Mouse (Mus musculus) ES-Bruce4 (cell line): ENCODE data around the gene Dscaml1. TPM values are rescaled to one million over a fixed set of nuclear protein-coding genes. Genes with fewer than 3 reads are reported as not detected.
A peak's percentile ranks its signal among the peaks of the same experiment; 100 is the strongest.
"Not testable (repeated sequence)": the region's sequence is repeated elsewhere in the genome, so short reads cannot be mapped to it uniquely, and the experiment has no call there.

ENCODE experiments used
- H3K27ac ChIP-seq: 2 replicates; pipeline ENCODE4 v1.5.1; 2012; ENCODE audit warnings: low read length, inconsistent platforms; ENCODE audit not compliant: insufficient read depth
- H3K27me3 ChIP-seq: 2 replicates; pipeline ENCODE4 v1.6.1; 2012; ENCODE audit warnings: mild to moderate bottlenecking, low read length, inconsistent platforms; ENCODE audit not compliant: control insufficient read depth, poor library complexity, insufficient read depth, severe bottlenecking
- H3K36me3 ChIP-seq: 2 replicates; pipeline ENCODE4 v1.6.1; 2012; ENCODE audit warnings: inconsistent platforms, mild to moderate bottlenecking, low read length, moderate library complexity; ENCODE audit not compliant: control insufficient read depth, poor library complexity, insufficient read depth, severe bottlenecking
- H3K4me1 ChIP-seq: one replicate; pipeline ENCODE4 v1.8.1; 2011; ENCODE audit warnings: low read length; ENCODE audit not compliant: control insufficient read depth, insufficient read depth
- H3K4me3 ChIP-seq: 2 replicates; pipeline ENCODE4 v1.5.1; 2011; ENCODE audit warnings: low read depth, mild to moderate bottlenecking, low read length
- H3K9ac ChIP-seq: 2 replicates; pipeline ENCODE4 v1.6.1; 2012; ENCODE audit warnings: low read depth, mild to moderate bottlenecking, inconsistent platforms; ENCODE audit not compliant: poor library complexity, severe bottlenecking
- H3K9me3 ChIP-seq: replicated peaks from 2 replicates; pipeline ENCODE4 v1.6.1; 2012; ENCODE audit warnings: mild to moderate bottlenecking, low read length, inconsistent platforms; ENCODE audit not compliant: control insufficient read depth, poor library complexity, insufficient read depth, severe bottlenecking
- CTCF ChIP-seq: IDR thresholded peaks from one replicate; pipeline ENCODE4 v1.8.1; 2011; ENCODE audit warnings: low read depth, low read length
- EP300 ChIP-seq: IDR thresholded peaks from 2 replicates; pipeline ENCODE4 v1.6.1; 2011; ENCODE audit warnings: low read depth, low read length; ENCODE audit not compliant: insufficient read depth
- POLR2A ChIP-seq: IDR thresholded peaks from one replicate; pipeline ENCODE4 v1.8.1; 2011; ENCODE audit warnings: low read length; ENCODE audit not compliant: insufficient read depth
- polyA plus RNA-seq: library from polyadenylated mRNA; stranded (reverse); fragments of >200 nt; gene quantifications from 2 replicates; pipeline ENCODE4 v1.2.4, GENCODE M21; 2011; ENCODE audit warnings: low read depth; ENCODE audit not compliant: missing spikeins, insufficient read depth, insufficient read length

Gene Dscaml1
- polyA plus RNA-seq, 1 experiment, result 4.0 TPM

GRCm38 (mm10) chr9:45754452-45755091 is 328.1 kb downstream of the Dscaml1 start:
- Histone ChIP-seq H3K27ac (no peak overlapping the region), H3K9ac (no peak overlapping the region), H3K9me3 (no peaks in the 10 kb centered on the region), H3K36me3 (no peaks in the 10 kb centered on the region), H3K4me1 (no peaks in the 10 kb centered on the region), H3K4me3 (no peak overlapping the region), H3K27me3 (no peaks in the 10 kb centered on the region)
- no peak for TF ChIP-seq EP300
- TF ChIP-seq CTCF, result peak; percentile 81
- TF ChIP-seq POLR2A, result no peak

DNA sequence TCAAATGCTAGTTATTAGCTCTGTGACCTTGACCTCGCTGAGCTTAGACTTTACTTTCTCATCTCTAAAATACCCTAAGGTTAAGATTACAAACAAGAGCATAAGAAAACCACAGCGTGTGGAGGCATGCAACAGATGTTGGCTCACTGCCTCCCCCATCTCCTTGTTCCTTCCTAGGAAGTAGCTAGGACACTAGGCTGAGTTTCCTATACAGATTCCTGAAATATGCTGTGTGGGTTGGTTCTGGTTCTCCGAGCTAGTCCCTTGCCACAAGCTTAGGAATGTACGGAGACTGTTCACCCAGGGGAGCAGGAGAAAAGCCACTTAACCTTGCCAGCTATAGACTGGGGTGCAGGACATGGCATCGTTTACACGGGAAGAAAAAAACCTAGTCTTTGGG is 339.8 kb downstream of the Dscaml1 start:
- no peaks in the 10 kb centered on the region for H3K36me3 ChIP-seq
- H3K27ac ChIP-seq, result no peak overlapping the region
- H3K4me1 ChIP-seq, result no peaks in the 10 kb centered on the region
- H3K27me3 ChIP-seq, result no peaks in the 10 kb centered on the region
- no peak overlapping the region for H3K4me3 ChIP-seq
- H3K9me3 ChIP-seq, result no peaks in the 10 kb centered on the region
- TF ChIP-seq CTCF (no peak), EP300 (no peak), POLR2A (no peak)
- H3K9ac ChIP-seq, result no peak overlapping the region

GRCm38 (mm10) chr9:45767155-45767554 is 340.7 kb downstream of the Dscaml1 start:
- H3K27ac ChIP-seq, result no peak overlapping the region
- no peak overlapping the region for H3K9ac ChIP-seq
- TF ChIP-seq POLR2A (no peak), CTCF (no peak), EP300 (no peak)

DNA sequence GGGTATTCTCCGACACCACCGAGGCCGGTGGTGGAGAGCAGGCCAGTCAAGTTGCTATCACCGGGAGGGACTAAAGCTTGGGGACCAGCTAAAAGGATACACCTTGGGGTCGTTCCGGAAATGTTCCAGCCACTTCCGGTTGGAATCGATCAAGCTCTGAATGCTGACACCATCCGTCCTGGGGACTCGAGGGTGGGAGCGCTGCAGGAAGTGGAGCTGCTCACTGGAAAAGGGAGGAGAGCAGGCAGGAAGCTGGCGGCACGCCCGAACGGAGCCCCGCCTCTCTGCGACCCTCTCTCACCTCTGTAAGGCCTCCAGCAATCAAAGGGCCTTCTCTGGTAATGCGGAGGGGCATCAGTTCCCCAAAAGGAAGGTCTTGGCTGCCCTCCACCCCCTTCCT is 342.0 kb downstream of the Dscaml1 start:
- Histone ChIP-seq H3K27ac (no peak overlapping the region), H3K9ac (no peak overlapping the region), H3K4me3 (peak overlapping the region; percentile 26), H3K36me3 (no peaks in the 10 kb centered on the region; the same call in 1 of the 2 replicates), H3K4me1 (no peaks in the 10 kb centered on the region), H3K9me3 (no peaks in the 10 kb centered on the region), H3K27me3 (no peaks in the 10 kb centered on the region)
- TF ChIP-seq CTCF (no peak), POLR2A (no peak), EP300 (no peak)

More at GRCm38 (mm10) chr9:45767155-45767554, 340.7 kb downstream of the Dscaml1 start:
- Histone ChIP-seq H3K9me3 (no peaks in the 10 kb centered on the region), H3K27me3 (no peaks in the 10 kb centered on the region), H3K36me3 (no peaks in the 10 kb centered on the region), H3K4me3 (no peak overlapping the region), H3K4me1 (no peaks in the 10 kb centered on the region)

GRCm38 (mm10) chr9:45769596-45769995 is 343.2 kb downstream of the Dscaml1 start:
- TF ChIP-seq CTCF (no peak), EP300 (no peak), POLR2A (no peak)
- H3K9me3 ChIP-seq, result no peaks in the 10 kb centered on the region
- H3K36me3 ChIP-seq, result no peaks in the 10 kb centered on the region; the same call in 1 of the 2 replicates
- H3K9ac ChIP-seq, result no peak overlapping the region
- no peak overlapping the region for H3K4me3 ChIP-seq
- no peaks in the 10 kb centered on the region for H3K27me3 ChIP-seq
- H3K4me1 ChIP-seq, result no peaks in the 10 kb centered on the region
- H3K27ac ChIP-seq, result no peak overlapping the region

DNA sequence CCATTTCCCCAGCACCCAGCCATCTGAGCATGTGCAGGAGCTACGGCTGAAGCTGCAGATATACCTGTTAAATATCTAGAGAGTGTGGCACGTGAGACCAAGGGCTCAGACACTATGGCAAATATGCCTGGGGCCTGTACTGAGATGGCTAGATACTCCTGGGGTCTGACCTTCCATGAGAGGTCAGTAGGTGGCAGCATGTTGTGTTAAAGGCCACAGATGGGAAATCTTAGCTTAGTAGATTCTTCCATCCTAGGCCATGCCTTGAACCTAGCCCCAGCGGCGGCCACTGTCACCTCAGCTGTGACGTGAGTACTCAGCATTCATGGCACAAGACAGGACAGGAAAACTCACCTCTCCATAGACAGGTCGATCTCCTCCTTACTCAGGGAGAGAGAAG is 347.7 kb downstream of the Dscaml1 start:
- H3K36me3 ChIP-seq, result peaks cover 3% of the 10 kb centered on the region
- no peaks in the 10 kb centered on the region for H3K27me3 ChIP-seq
- no peak overlapping the region for H3K9ac ChIP-seq
- no peak overlapping the region for H3K27ac ChIP-seq
- TF ChIP-seq CTCF (peak; percentile 20), POLR2A (no peak), EP300 (no peak)
- no peak overlapping the region for H3K4me3 ChIP-seq
- H3K9me3 ChIP-seq, result no peaks in the 10 kb centered on the region
- H3K4me1 ChIP-seq, result no peaks in the 10 kb centered on the region

DNA sequence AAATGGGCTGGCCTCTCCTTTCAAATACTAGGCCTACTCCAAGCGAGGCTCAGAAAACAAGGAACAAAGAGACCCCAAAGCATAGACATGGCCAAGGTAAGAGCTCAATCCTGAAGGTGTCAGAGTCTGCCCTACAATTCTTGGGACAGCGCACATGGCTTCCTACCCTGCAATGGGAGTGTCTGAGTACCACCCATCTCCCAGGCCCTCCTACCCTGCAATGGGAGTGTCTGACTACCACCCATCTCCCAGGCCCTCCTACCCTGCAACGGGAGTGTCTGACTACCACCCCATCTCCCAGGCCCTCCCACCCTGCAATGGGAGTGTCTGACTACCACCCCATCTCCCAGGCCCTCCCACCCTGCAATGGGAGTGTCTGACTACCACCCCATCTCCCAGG is 349.7 kb downstream of the Dscaml1 start:
- not testable (repeated sequence) for H3K4me3 ChIP-seq, H3K27me3 ChIP-seq, H3K27ac ChIP-seq, H3K36me3 ChIP-seq, H3K9me3 ChIP-seq, H3K4me1 ChIP-seq, H3K9ac ChIP-seq
